16 mouse cellular contexts compared by ENCODE assay signal in genomic region chr15:85738939-85739338, GRCm38 (mm10). TPM values are rescaled to one million over a fixed set of nuclear protein-coding genes. Genes with fewer than 3 reads are reported as not detected.
"Had no signal": no experiment of that assay in that cellular context is flagged by ENCODE, and none has a peak within 500 bp of the region (broad histone marks: within the 10 kb centered on the region; RNA-seq: fewer than 3 reads in every experiment).

No protein-coding gene starts in this region.

- H3K4me2 ChIP-seq: intestine, embryonic 15.5 days; kidney, embryonic 15.5 days; limb, embryonic 13.5 days; lung, embryonic 14.5 days; stomach, embryonic 15.5 days had no signal

- H3K36me3 ChIP-seq: intestine, embryonic 15.5 days; kidney, embryonic 15.5 days; limb, embryonic 13.5 days; midbrain, embryonic 10.5 days; stomach, embryonic 15.5 days had no signal

- H3K9me3 ChIP-seq: intestine, embryonic 15.5 days; kidney, embryonic 15.5 days; limb, embryonic 13.5 days; midbrain, embryonic 10.5 days; stomach, embryonic 15.5 days had no signal

- H3K4me3 ChIP-seq: intestine, embryonic 15.5 days; kidney, embryonic 15.5 days; limb, embryonic 13.5 days; midbrain, embryonic 10.5 days; stomach, embryonic 15.5 days had no signal

- DNase-seq: kidney, adult 2 months; kidney, postnatal 14 days; left cerebral cortex, postnatal 4 days; lung, embryonic 14.5 days; lung, postnatal 10 days; lung, postnatal 4 days; right cerebral cortex, postnatal 14 days; thymus, postnatal 36 days had no signal

- H3K9ac ChIP-seq: intestine, embryonic 15.5 days; kidney, embryonic 15.5 days; limb, embryonic 13.5 days; liver, embryonic 14.5 days; lung, embryonic 14.5 days; stomach, embryonic 15.5 days had no signal

- H3K27ac ChIP-seq: intestine, embryonic 15.5 days; kidney, embryonic 15.5 days; limb, embryonic 13.5 days; liver, embryonic 14.5 days; midbrain, embryonic 10.5 days; stomach, embryonic 15.5 days had no signal

- ATAC-seq: intestine, embryonic 15.5 days; midbrain, embryonic 16.5 days had no signal

RNA-seq across cellular contexts. Expression of gene Ppara, which starts 4.2 kb away (rescaled TPM):
- total RNA-seq: megakaryocyte, adult 5-6 weeks had no signal
